Mouse (Mus musculus) embryonic facial prominence, embryonic 10.5 days (tissue): ENCODE measurements around the gene Ecsit. TPM values are rescaled to one million over a fixed set of nuclear protein-coding genes. Genes with fewer than 3 reads are reported as not detected.

Experiments
- DNase-seq: peaks from one replicate; pipeline ENCODE4 v3.0.0-alpha.2; 2017; ENCODE audit warnings: low spot score
- H3K27ac ChIP-seq: fragments of 300-500 bp; sonication (generic); replicated peaks from 2 replicates; pipeline ENCODE4 v1.5.1; 2016; ENCODE audit warnings: mild to moderate bottlenecking
- H3K27me3 ChIP-seq: fragments of 300-500 bp; sonication (generic); replicated peaks from 2 replicates; pipeline ENCODE4 v1.6.1; 2016; ENCODE audit warnings: low read depth, mild to moderate bottlenecking; ENCODE audit not compliant: poor library complexity, severe bottlenecking
- H3K36me3 ChIP-seq: fragments of 300-500 bp; sonication (generic); replicated peaks from 2 replicates; pipeline ENCODE4 v1.6.1; 2016; ENCODE audit warnings: mild to moderate bottlenecking, moderate library complexity
- H3K4me1 ChIP-seq: fragments of 300-500 bp; sonication (generic); 2 replicates; pipeline ENCODE4 v1.6.1; 2016
- H3K4me3 ChIP-seq: fragments of 300-500 bp; sonication (generic); 2 replicates; pipeline ENCODE4 v1.5.1; 2016; ENCODE audit warnings: mild to moderate bottlenecking, moderate library complexity
- H3K9me3 ChIP-seq: fragments of 300-500 bp; sonication (generic); 2 replicates; pipeline ENCODE4 v1.6.1; 2016; ENCODE audit warnings: mild to moderate bottlenecking
- WGBS: fragments of 180-500 bp; shearing (Covaris S2); methylation state at CpG from one replicate; pipeline ENCODE4 v1.1.7; 2016; 5-methylcytosine and 5-hydroxymethylcytosine counted together
- polyA plus RNA-seq: library from polyadenylated mRNA; unstranded; fragments of >200 nt; fragmentation: Nextera tagmentation; extraction: Ambion mirVana; gene quantifications from 2 replicates; pipeline ENCODE4 v1.2.1, GENCODE M21; 2016

Ecsit gene
- 38.6 and 41.7 TPM in 2 replicates for polyA plus RNA-seq

DNA sequence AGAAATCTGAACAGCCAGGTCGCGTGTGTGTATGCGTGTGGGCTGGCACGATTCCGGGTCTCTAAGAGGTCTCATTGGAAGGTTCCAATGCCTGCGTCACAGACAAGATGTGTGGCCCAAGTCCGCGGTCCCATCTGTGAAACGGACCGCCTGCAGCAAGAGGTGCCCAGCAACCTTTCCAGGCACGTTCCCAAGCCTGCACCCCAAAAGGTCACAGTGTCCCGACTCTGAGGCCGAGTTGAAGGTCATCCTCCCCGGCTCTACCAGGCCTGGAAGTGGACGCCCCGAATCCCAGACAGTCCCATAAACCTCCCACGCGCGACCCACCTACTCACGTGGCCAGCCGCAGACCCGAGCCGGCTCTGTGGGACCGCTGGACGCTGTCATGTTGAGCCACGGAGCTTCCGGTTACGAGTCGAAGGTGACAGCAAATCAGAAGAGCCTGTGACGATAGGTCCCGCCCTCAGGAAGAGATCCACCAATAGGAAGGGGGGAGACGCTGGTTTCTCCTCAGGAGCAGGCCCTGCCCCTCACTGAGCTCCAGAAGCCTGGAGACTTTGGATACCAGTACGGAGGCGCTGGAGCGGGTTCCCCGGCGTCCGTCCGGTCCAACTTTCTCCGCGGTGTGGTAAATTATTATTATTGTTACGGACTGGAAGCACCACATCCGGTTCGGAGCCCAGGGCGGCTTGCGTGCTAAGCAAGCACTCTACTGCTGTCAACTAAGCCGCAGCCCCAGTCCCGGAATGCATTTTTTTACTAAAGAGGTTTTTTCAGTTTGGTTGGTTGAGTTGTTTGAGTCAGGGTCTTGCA is at the start of gene Ecsit:
Gene Ecsit, minus strand, starts transcription at position 417 of the 813 bp plus-strand sequence.
- H3K9me3 ChIP-seq = no peaks in the 10 kb centered on the region
- H3K27me3 ChIP-seq = no peaks in the 10 kb centered on the region
- peak within 1 kb of the TSS; percentile 75 for H3K4me3 ChIP-seq
- WGBS = under 1% methylated on average over 48 of the region's 48 CpGs
- peaks cover 9% of the 10 kb centered on the region for H3K4me1 ChIP-seq
- DNase-seq = peak; percentile 93
- peaks cover 10% of the 10 kb centered on the region; the same call in 1 of the 2 replicates for H3K36me3 ChIP-seq
- peak within 1 kb of the TSS; percentile 79 for H3K27ac ChIP-seq

DNA sequence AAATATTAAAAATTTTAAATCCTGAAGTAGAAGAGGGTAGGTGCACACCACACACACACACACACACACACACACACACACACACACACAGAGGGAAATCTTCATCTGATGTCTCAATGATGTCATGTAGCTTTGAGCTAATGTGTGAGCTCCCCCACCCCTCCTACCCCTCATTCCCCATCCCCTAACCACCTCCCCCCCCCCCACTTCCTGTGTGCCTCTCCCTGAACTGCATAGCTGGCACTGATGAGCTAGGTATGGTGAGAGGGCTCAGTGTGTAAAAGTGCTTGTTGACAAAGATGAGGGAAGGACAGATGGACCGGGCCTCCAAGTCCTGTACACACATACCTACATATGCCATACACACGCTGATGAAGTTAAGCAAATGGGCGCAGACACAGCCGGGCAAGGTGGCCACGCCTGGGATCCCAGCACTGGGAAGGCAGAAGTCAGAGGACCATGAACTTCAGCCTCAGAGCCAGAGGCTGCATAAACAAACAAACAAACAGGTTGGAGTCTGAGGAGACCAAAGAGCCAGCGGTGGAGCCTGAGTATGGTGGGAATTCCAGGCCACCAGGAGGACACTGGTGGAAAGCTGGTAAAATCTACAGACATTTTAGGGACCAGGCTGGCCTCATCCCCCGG is 49.1 kb upstream of the Ecsit start:
- WGBS = 83% methylated on average over 7 of the region's 7 CpGs
- H3K27ac ChIP-seq = peak overlapping the region; percentile 58; the same call in 1 of the 2 replicates
- H3K4me3 ChIP-seq = peak overlapping the region; percentile 6; the same call in 1 of the 2 replicates
- H3K27me3 ChIP-seq = peaks cover 70% of the 10 kb centered on the region
- peaks cover 27% of the 10 kb centered on the region for H3K4me1 ChIP-seq
- H3K9me3 ChIP-seq = no peaks in the 10 kb centered on the region
- no peak for DNase-seq
- no peaks in the 10 kb centered on the region for H3K36me3 ChIP-seq

DNA sequence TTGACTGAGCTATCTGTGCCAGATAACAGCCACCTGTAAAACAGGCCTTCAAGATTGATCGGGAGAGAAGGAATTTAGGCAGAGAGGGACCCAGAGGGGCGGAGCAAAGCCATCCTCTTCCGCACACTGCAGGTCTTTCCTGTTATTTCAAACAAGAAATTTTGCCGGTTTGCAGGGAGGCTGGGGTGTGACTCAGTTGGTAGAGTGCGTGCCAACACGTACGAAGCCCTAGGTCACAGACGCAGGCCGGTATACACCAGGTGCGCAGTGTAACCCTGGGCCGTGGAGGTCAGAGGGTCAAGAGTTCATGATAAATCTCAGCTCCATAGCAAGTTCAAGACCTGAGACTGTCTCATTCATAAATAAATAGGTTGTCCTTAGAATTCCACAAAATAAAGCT is 47.0 kb upstream of the Ecsit start:
- Histone ChIP-seq H3K4me1 (peaks cover 21% of the 10 kb centered on the region), H3K9me3 (no peaks in the 10 kb centered on the region), H3K27me3 (peaks cover 71% of the 10 kb centered on the region), H3K36me3 (no peaks in the 10 kb centered on the region), H3K27ac (0 out of 2 replicates have a peak overlapping the region, but pooled peaks have one; percentile 19), H3K4me3 (peak overlapping the region; percentile 52)
- 43% methylated on average over 11 of the region's 11 CpGs for WGBS
- DNase-seq = no peak

DNA sequence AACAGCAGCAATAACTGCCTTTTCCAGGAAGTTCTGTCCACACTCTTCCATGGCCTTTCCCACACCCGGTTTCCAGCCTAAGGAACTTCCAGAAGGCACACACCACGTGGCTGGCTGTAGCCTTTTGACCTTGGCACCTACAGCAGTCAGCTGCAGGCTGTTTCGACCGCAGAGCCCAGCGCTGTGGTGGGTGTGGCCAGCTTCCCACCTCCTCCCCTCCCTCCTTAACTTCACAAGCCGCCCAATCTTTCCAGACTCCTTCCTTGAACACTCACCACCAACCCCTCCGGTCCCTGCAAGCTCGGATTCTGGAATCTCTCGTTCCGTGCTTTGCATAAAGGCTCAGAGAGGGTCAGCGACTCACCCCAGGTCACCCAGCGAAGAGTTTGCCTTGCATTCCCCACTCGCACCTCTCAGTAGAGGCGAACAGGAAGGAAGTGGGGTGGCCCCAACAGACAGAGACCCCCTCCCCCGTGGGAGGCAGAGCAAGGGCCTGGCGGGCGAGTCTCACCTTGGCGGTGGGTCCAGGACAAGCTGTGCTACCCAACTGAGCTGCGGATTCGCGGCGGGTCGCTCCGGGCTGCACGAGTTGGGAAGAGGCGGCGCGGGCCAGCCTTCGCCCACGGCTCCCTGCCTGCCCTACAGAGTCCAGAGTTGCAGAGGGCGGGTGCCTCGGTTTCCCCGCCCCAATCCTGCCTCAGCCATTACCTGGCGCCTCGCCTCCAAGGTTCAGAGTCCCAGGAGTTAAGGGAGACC is 46.2 kb upstream of the Ecsit start:
- peak overlapping the region; percentile 19 for H3K27ac ChIP-seq
- peaks cover 14% of the 10 kb centered on the region for H3K4me1 ChIP-seq
- WGBS = under 1% methylated on average over 35 of the region's 35 CpGs
- H3K4me3 ChIP-seq = peak overlapping the region; percentile 52
- peak; percentile 64 for DNase-seq
- H3K27me3 ChIP-seq = peaks cover 63% of the 10 kb centered on the region
- no peaks in the 10 kb centered on the region for H3K36me3 ChIP-seq
- no peaks in the 10 kb centered on the region for H3K9me3 ChIP-seq

DNA sequence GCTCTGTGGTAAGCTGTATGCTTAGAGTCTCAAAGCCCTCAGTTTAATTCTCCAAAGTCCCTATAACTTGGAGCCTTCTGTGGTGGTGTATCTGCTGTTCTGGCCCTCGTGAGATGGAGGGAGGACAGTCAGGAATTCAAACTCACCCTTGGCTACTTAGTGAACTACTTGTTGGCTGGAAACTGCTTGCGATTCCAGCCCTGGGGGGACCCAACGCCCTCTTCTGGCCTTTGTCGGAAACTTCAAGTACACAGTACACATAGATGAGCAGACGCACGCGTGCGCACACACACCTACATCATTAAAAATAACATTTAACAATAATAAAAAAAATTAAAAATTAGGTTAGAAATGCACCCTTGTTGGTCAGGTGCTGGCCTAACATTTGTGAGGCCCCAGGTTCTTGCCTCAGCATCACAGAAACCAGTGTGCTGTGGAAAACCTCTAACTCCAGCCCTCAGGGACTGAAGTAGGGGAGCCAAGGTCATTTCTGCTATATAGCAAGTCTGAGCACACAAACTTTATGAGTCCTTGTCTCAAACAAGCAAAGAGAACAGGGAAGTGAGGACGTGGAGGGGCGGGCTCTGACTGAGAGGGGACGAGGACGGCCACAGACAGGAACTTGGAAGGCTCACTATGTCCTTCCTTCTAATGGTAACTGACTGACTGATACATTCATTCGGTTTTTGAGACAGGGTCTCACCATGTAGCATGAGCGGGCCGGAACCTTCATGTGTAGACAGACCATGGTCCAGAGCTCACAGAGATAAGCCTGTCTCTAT is 40.2 kb upstream of the Ecsit start:
- Histone ChIP-seq H3K27me3 (peaks cover 23% of the 10 kb centered on the region), H3K9me3 (no peaks in the 10 kb centered on the region), H3K4me3 (no peak overlapping the region), H3K27ac (no peak overlapping the region), H3K36me3 (no peaks in the 10 kb centered on the region), H3K4me1 (no peaks in the 10 kb centered on the region)
- DNase-seq = no peak
- WGBS = 88% methylated on average over 15 of the region's 15 CpGs

DNA sequence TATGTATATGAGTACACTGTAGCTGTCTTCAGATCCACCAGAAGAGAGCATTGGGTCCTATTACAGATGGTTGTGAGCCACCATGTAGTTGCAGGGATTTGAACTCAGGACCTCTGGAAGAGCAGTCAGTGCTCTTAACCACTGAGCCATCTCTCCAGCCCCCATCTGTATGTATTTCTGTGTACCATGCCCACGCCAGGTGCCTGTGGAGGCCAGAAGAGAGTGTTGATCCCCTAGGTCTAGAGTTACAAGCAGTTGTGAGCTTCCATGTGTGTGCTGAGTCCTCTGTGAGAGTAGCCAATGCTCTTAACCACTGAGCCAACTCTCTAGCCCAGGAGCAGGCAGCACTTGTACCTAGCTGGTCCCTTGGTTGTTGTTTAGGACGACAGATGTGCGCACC is 38.9 kb upstream of the Ecsit start:
- 84% methylated on average over 3 of the region's 3 CpGs for WGBS
- no peak overlapping the region for H3K27ac ChIP-seq
- H3K36me3 ChIP-seq = no peaks in the 10 kb centered on the region
- H3K4me3 ChIP-seq = no peak overlapping the region
- no peak for DNase-seq
- H3K27me3 ChIP-seq = peaks cover 10% of the 10 kb centered on the region
- H3K4me1 ChIP-seq = no peaks in the 10 kb centered on the region
- H3K9me3 ChIP-seq = no peaks in the 10 kb centered on the region

DNA sequence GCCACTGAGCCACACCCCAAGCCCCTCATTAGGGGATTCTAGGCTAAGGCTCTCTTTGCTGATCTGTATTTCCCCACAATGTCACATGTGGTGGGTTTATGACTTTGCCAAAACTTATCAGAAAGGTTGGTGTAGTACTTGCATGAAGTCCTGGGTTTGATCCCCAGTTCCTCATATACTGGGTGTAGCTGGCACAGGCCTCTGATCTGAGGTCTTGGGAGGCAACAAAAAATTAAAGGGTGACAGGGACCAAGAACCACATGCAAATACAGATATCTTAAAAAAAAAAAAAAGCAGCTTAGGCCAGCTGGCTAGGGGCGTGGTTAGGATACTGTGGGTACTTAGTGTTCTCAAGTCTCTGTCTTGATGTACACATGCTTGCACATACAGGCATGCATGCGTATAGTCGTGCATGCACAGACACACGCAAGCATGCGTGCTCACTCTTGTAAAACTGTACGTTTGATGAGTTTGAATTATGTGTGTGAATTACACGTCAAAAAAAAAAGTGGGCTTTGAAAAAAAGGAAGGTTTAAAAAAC is 37.9 kb upstream of the Ecsit start:
- DNase-seq = no peak
- WGBS = 87% methylated on average over 7 of the region's 7 CpGs
- Histone ChIP-seq H3K27me3 (peaks cover 4% of the 10 kb centered on the region; the same call in 1 of the 2 replicates), H3K36me3 (no peaks in the 10 kb centered on the region), H3K4me3 (no peak overlapping the region), H3K9me3 (no peaks in the 10 kb centered on the region), H3K4me1 (no peaks in the 10 kb centered on the region), H3K27ac (no peak overlapping the region)

DNA sequence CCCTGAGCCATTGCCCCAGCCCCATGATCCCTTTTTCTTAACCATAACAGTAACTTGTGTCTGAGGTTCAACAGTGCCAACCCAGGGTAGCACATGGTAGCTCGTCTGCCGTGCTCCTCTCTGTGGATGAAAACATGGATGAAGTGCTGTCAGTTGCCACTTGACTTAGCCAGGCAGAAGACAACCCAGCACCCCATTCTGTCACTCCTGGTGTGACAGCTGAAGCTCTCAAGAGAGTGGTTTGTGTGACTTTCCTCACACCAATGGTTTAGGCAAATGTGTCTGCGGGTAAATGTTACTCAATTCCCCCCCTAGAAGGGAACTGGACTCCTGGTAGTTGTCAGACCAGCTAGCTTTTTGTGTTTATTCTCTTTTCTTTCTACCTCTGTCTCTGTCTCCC is 36.8 kb upstream of the Ecsit start:
- H3K27ac ChIP-seq = no peak overlapping the region
- no peaks in the 10 kb centered on the region for H3K36me3 ChIP-seq
- no peak for DNase-seq
- H3K27me3 ChIP-seq = 0 out of 2 replicates have a peak, but pooled peaks cover 4% of the 10 kb centered on the region
- 88% methylated on average over 3 of the region's 3 CpGs for WGBS
- H3K4me1 ChIP-seq = peaks cover 7% of the 10 kb centered on the region
- no peak overlapping the region for H3K4me3 ChIP-seq
- H3K9me3 ChIP-seq = no peaks in the 10 kb centered on the region

DNA sequence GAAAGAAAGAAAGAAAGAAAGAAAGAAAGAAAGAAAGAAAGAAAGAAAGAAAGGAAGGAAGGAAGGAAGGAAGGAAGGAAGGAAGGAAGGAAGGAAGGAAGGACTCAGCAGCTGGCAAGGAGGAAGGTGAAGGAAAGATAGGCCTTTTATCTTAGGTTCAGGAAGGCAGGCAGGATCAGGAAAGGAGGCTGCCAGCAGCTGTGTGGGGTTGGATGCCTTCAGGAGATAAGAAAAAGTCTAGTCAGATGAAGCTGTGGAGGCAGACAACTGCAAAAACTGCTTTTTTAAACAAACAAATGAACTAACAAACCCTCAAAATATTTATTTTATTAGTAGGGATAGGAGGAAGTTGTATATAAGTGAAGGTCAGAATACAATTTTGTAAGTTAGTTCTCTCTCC is 36.3 kb upstream of the Ecsit start:
- H3K4me1 ChIP-seq = peaks cover 8% of the 10 kb centered on the region
- H3K4me3 ChIP-seq = no peak overlapping the region
- H3K9me3 ChIP-seq = no peaks in the 10 kb centered on the region
- 0 out of 2 replicates have a peak, but pooled peaks cover 4% of the 10 kb centered on the region for H3K27me3 ChIP-seq
- no peak for DNase-seq
- H3K36me3 ChIP-seq = no peaks in the 10 kb centered on the region
- H3K27ac ChIP-seq = no peak overlapping the region

DNA sequence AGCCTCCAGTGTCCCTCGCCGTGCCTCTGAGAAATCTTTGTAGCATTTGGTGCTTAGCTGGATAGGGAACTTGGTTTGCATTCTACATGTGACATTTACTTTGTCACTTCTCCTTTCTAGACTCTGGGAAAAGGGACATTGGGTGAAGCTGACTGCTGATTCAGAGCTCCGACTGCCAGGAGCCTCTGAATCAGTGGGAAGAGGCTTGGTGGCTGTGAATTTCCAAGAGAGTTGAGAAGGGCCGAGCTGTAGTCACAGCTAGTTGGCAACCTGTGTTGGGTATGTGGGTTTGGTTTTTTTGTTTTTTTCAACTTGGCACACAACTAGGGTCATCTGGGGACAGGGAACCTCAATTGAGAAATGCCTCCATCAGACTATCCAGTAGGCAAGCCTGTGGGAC is 34.3 kb upstream of the Ecsit start:
- no peak overlapping the region for H3K27ac ChIP-seq
- no peaks in the 10 kb centered on the region for H3K9me3 ChIP-seq
- H3K36me3 ChIP-seq = peaks cover 5% of the 10 kb centered on the region; the same call in 1 of the 2 replicates
- whole genome bisulfite sequencing = 91% methylated on average over 4 of the region's 4 CpGs
- peaks cover 19% of the 10 kb centered on the region for H3K4me1 ChIP-seq
- no peak overlapping the region for H3K4me3 ChIP-seq
- H3K27me3 ChIP-seq = 0 out of 2 replicates have a peak, but pooled peaks cover 4% of the 10 kb centered on the region
- no peak for DNase-seq

DNA sequence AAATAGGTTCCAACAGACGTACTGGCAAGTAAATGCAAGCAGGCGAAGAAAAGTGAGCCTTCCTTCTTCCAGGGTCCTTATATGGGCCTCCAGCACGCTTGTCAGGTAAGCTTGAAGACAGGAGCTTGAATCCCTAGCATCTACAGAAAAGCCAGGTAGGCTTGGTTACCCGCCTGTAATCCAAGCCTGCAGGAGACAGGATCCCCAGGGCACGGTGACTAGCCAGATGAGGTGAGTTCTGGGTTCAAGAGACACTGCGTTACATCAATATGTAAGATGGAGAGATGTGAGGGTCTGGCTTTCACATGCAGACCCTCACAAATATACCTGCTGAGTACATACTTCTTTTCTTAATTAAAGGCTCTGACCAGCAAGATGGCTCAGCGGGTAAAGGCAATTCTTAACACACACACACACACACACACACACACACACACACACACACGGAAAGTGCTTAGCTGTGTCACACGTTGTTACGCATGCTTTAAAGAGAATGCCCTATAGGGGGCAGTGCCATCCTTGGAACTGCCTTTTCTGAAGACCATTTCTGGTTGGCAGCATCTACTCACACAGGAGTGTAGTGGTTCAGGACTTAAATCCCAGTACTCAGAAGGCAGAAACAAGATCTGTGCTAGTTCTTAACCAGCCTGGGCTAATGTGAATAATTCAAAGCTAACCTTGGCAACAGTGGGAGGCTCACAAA is 32.7 kb upstream of the Ecsit start:
- H3K4me1 ChIP-seq = peaks cover 19% of the 10 kb centered on the region
- WGBS = 45% methylated on average over 10 of the region's 10 CpGs
- peak overlapping the region; percentile 92; the same call in 1 of the 2 replicates for H3K27ac ChIP-seq
- H3K9me3 ChIP-seq = no peaks in the 10 kb centered on the region
- H3K36me3 ChIP-seq = peaks cover 21% of the 10 kb centered on the region
- H3K27me3 ChIP-seq = 0 out of 2 replicates have a peak, but pooled peaks cover 4% of the 10 kb centered on the region
- peak; percentile 30 for DNase-seq
- H3K4me3 ChIP-seq = peak overlapping the region; percentile 95
